Mouse (Mus musculus): ENCODE results near the gene Rars.

Rars gene

GRCm38 (mm10) chr11:35834022-35834760, at the start of gene Rars:
Gene Rars (minus strand): TSS chr11:35834506.
- in situ Hi-C loops (cut with MboI), result loop anchor here (5.0 to 25.0 kb wide), 2 partner anchors 62 to 997 kb away; partner anchors contain the start of gene Spdl1

- in situ Hi-C loops (cut with MboI), result no loop called here
Measured at GRCm38 (mm10) chr11:35882777-35883176, 48.5 kb upstream of the Rars start.

DNA sequence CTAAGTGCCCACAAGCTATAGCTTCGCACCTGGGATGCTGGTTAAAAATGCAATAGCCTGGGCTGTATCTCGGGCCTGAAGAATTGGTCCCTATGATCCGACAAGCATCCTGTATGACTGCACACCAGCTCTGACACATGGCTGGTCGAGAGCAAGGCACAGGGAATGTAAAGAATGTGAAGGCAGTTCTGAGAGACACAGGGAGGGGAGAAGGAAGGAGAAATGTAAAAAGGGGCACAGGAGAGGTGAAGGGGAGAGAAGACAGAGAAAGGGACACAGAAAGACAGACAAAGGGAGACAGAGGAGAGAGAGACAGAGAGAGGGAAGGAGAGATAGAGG, 44.2 kb upstream of the Rars start:
- in situ Hi-C loops (cut with MboI), result no loop called here

DNA sequence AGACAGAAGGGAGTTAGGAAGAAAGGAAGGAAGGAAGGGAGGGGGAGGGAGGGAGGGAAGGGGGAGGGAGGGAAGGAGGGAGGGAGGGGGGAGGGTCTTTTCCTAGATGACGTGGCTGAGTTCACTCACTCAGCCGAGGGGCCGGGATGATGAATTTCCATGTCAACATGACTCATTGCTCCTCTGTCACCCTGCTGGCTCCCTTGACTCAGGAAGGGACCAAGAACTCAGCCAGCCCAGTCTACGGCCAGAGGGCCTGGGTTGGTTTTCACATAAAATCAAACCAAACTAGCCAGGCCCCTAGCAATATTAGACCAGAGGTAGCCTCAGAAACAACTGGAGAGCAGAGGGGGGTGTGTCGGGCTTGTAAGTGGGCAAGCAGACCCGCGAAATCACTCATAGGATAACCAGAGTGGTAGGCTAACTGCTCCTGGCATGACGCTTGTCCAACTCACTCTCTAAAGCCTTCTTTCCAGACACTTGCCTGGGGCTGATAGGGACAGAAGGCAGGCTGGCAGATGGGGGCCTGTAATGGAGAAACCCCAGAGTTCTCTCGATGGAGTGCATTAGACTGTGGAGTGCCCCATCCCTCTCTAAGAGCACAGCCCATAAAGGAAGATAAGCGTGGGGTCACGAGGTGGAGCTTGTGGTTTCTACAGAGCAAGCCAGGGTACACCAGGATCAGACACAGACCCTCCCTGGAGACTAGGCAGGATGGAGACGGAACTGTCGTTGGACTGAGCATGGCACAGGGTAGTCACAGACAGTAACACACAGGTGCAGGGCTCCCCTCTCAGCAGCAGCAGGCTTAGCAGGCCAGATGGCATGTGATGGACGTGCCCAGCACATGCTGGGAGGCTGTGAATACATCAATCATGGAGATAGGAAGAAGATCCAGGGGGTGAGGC, 43.6 kb upstream of the Rars start:
- in situ Hi-C loops (cut with MboI), result no loop called here

DNA sequence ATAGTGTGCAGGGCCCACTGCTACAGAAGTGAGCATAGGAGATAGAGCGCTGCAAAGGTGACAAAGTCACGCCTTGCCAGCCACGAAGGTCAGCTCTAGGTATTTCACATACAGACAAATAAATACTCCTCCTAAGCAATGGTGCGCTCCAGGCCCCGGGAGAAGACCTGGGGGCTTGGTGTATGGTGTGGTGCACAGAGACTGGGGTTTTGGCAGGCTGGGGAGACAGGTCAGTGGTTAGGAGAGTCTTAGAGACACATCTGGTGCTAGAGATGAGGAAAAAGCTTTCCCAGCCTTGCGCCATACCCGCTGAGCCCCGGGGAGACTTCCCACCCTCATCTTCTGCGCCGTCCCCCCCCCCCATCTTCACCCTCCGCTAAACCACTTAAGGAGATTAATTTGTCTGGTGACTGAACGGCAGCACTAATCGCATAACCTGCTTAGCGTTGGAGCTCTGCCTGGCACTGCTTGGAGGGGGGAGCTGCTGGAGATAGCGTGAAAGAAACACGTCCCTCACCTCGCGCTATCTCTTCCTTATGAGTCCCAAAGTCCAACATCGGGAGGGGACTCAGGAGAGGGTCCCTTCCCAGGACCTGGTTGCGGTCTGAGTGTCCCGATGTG, 39.4 kb upstream of the Rars start:
- in situ Hi-C loops (cut with MboI), result no loop called here

GRCm38 (mm10) chr11:35870961-35871360, 36.7 kb upstream of the Rars start:
- in situ Hi-C loops (cut with MboI), result no loop called here

DNA sequence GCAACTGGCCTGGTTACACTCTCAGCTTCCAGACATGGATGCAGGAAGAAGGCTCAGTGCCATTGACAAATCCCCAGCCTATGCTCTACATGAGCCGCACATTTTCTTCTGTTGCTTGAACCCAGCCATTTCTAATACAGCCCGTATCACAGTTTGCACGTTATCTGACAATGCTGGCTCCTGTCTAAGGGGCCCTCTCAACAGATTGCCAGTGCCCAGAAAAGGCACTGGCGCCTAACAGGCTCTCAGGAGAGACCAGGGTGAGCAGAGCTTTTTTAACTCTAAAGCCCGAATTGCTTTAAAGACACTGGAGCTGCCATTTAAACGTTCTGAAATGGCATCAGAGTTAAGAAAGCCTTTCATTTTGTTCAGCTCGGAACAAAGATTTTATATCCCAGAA, 31.8 kb upstream of the Rars start:
- in situ Hi-C loops (cut with MboI), result no loop called here

GRCm38 (mm10) chr11:35864981-35865604, 30.8 kb upstream of the Rars start:
- in situ Hi-C loops (cut with MboI), result no loop called here

DNA sequence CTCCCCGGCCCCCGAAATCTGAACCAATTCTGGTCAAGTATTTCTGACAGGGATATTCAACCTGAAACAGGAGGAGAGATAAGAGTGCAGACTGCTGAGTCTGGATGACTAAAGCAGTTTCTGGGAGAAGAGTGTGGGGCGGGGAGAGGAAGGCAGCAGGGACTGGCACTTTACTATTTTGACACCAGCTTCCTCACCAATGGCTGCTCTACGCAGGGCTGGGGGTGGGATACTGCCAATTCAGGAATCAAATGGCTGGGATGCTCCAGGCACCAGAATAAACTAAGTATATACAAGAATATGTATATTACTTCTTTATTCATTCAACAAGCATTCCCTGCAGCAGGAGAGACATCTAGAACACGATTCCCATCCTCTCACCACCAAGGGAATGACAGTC, 29.3 kb upstream of the Rars start:
- in situ Hi-C loops (cut with MboI), result no loop called here

- in situ Hi-C loops (cut with MboI), result no loop called here
Measured at GRCm38 (mm10) chr11:35857395-35858067, 23.2 kb upstream of the Rars start.

DNA sequence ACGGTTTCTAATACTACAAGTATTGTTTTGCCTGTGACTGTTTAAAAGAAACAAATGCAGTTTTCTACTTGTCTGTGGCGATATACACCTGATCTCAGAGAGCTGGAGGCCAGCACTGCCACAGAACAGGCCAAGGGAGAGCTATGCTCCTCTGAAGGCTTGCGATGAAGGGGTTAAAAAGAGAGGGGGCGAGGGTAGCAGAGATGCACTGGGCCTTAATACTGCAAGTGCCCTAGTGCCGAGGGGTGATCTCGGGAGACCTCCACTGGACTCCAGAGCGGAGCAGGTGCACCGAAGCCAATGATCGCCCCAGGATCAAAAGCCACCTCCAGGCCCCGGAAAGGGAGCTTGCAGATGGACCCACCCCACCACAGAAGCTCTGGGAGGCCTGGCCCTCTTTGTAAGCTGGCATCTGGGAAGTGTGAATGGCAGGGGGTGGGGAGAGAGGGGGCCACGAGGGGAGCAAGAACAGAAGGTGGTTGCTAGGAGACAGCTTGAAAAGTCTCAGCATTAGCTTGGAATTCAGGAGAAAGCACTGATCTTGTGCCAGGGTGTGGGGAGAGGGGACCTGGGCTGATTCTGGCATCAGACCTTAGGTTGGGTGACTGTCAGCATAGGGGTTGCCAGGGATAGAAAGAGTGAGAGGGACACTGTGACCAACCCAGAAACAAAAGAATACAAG, 22.2 kb upstream of the Rars start:
- in situ Hi-C loops (cut with MboI), result no loop called here

- in situ Hi-C loops (cut with MboI), result no loop called here
Measured at GRCm38 (mm10) chr11:35855567-35855966, 21.3 kb upstream of the Rars start.

GRCm38 (mm10) chr11:35854941-35855340, 20.6 kb upstream of the Rars start:
- in situ Hi-C loops (cut with MboI), result no loop called here

DNA sequence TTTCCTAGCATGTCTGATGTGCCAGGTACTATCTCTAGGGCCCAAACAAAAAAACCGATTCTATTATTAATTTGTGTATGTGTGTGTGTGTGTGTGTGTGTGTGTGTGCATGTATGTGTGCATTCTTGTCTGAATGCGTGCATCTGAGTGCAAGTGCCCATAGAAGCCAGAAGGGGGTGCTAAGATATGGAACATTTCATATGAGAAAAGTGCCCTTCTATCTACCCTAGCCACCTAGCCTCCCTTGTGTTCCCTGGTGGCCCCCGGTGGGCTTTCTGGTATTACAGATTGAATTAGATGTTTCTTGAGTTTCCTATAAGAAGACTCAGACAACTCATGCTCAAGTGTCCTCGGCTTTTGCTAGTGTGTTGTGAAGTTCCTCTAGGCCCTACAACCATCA, 19.3 kb upstream of the Rars start:
- in situ Hi-C loops (cut with MboI), result no loop called here

- in situ Hi-C loops (cut with MboI), result no loop called here
Measured at GRCm38 (mm10) chr11:35852731-35853130, 18.4 kb upstream of the Rars start.

GRCm38 (mm10) chr11:35844299-35844698, 10.0 kb upstream of the Rars start:
- in situ Hi-C loops (cut with MboI), result loop anchor here (25.0 kb wide), 1 partner anchor 1007 kb away; the partner anchor contains the start of gene Spdl1

DNA sequence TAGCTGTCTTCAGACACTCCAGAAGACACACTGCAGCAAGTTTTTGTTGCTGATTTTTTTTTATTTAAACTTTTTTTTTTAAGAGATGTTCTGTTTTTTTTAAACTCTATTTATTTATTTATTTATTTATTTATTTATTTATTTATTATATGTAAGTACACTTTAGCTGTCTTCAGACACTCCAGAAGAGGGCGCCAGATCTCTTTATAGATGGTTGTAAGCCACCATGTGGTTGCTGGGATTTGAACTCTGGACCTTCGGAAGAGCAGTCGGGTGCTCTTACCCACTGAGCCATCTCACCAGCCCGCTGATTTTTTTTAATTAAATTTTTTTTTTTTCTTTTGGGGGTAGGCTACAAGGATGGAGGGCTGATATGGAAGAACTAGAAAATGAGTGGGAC, 8.3 kb upstream of the Rars start:
- in situ Hi-C loops (cut with MboI), result loop anchor here (25.0 kb wide), 1 partner anchor 1005 kb away; the partner anchor contains the start of gene Spdl1

DNA sequence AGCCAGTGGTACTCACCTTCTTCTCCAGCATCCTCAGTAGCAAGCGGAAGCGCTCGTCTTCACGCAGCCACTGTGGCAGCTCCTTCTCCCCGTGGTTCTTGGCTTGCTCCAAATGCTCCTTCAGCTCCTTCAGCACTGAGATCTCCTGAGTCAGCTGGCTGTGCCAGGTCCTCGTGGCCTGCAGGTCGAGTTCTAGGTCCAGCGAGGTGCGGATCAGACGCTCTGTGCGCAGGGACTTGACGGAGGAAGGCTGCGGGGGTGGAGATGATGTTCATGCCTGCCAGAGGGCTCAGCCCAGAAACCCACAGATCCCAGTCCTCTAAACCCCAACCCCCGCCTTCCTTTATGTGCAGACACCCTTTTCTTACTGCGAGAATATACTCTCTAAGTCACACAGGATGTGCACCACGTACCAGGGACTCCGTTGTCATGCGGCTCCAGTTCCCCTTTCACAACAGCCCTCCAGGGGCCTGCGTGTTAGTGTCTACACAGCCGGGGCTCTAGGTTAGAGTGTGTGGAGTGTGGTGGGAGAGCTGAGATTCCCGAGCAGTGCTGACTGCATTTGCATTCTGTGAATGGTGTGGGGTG, 7.5 kb upstream of the Rars start:
- in situ Hi-C loops (cut with MboI), result loop anchor here (25.0 kb wide), 1 partner anchor 1005 kb away; the partner anchor contains the start of gene Spdl1

DNA sequence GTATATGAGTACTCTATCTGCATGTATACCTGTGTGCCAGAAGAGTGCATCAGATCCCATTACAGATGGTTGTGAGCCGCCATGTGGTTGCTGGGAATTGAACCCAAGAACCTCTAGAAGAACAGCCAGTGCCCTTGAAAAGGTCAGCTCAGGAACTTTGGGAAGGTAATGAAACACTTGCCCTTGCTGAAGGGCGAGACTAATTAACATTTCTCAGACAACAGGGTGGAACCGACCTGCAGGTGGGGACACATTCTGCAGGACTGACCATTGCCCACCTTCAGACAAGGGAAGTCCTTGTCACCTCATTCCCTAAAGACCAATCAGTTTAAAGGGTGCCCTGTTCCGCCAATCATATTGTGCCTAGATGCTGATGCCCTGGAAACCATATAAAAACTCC, 6.5 kb upstream of the Rars start:
- in situ Hi-C loops (cut with MboI), result loop anchor here (25.0 kb wide), 1 partner anchor 1004 kb away; the partner anchor contains the start of gene Spdl1

DNA sequence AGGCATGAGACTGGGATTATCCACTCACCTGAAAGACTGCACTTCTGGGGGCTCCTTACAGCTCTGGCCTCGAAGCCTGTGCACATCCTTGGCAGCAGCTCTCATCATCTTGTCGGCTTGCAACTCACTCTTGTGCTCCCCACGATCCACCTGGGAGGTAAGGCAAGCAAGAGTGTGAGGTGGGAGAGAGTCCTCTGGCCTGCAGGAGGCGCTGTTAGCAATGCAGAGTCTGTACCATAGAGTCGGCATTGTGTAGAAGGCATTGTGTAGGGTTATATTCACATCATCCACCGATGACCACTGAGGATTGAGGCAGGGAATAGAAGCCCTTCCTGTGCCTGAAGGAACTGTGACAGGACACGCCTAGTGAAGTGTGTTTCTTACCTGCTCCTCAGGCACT, 6.0 kb upstream of the Rars start:
- in situ Hi-C loops (cut with MboI), result loop anchor here (25.0 kb wide), 1 partner anchor 1003 kb away; the partner anchor contains the start of gene Spdl1

Data from mature B cell (primary cell).